Mouse (Mus musculus) erythroblast, embryonic 14.5 days (primary cell): ENCODE measurements at regions not wholly inside any gene's neighbourhood (a gene's known extent, or its start where the extent isn't known, plus 50 kb on each side); places are given as distances from the start of the nearest gene placed in this dataset.

Experiments used
- GATA1 ChIP-seq: IDR thresholded peaks from 2 replicates; pipeline ENCODE4 v1.6.1; 2012; ENCODE audit warnings: low read length, inconsistent platforms, mixed read lengths
- TAL1 ChIP-seq: IDR thresholded peaks from 3 replicates; pipeline ENCODE4 v1.6.1; 2012; ENCODE audit warnings: low read length, inconsistent platforms, mixed read lengths

DNA sequence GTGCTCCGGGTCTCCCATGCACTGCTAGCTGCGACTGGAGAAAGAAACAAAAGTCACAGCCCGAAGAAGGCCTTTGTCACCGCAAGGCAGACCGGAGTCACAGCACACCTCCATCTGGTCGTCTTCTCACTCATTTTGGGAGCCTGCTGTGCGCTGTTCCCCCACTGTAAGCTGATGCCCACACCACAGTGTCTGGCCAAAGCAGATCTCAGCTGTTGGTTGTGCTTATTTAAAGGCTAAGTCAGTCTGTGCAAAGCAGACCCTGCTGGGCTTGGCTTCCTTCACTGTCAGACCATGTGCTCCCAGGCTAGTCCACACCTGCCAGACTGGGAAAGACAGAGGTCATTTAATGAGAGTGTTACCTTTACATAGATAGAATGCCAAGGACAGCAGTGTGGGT lies 463.8 kb upstream of the Zmiz1 start:
- no peak for TF ChIP-seq GATA1
- TF ChIP-seq TAL1 = no peak
